Mouse (Mus musculus): ENCODE results near the gene Nfam1. TPM values are rescaled to one million over a fixed set of nuclear protein-coding genes. Genes with fewer than 3 reads are reported as not detected.

Gene Nfam1
- polyA plus RNA-seq, 1 experiment from 2014 or later = 2.1 TPM

- 4% methylated on average over 8 of the region's 8 CpGs for WGBS
- H3K4me3 ChIP-seq = no peak overlapping the region
- peaks cover 44% of the 10 kb centered on the region for H3K27me3 ChIP-seq (replicated peaks)
- H3K4me1 ChIP-seq = peaks cover 73% of the 10 kb centered on the region
- ATAC-seq (ENCODE audit: extremely low read depth, insufficient number of reproducible peaks, low FRiP score, low TSS enrichment) = no peak
- H3K9me3 ChIP-seq = no peaks in the 10 kb centered on the region
- H3K27ac ChIP-seq (replicated peaks) = no peak overlapping the region
- no peaks in the 10 kb centered on the region for H3K36me3 ChIP-seq
- no peak overlapping the region for H3K9ac ChIP-seq
- no peak overlapping the region for H3K4me2 ChIP-seq
Measured at GRCm38 (mm10) chr15:83037755-83038483, 4.8 kb upstream of the Nfam1 start.

DNA sequence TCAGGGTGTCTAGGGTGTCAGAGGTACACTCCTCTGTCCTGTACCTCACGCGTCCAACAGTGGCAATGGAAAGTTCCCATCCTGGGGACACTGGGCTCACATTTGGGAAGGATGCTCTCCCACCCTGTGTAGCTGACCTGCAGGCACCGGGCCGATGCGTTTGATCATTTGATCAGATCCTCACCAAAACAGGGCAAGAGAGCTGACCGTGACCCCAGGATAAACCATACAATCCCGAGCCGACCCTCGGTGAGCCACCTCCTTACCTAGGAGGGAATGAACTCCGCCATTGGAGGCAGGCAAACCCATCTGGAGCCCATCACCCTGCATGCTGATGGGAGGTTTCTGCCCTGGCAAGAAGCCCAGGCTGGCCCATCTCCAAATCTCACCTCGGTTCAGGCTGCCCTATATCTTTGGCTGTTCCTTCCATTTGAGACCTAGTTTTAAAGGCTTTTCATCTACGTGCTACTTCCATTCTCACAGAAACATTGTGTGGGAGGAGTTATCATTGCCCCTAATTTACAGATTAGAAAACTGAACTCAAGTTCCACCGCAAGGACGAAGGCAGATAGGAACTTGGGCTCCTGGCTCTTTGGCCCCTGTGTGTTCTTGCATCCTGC, 3.9 kb upstream of the Nfam1 start:
- no peak for ATAC-seq (ENCODE audit: extremely low read depth, insufficient number of reproducible peaks, low FRiP score, low TSS enrichment)
- Histone ChIP-seq H3K27ac (replicated peaks) (no peak overlapping the region), H3K9ac (no peak overlapping the region), H3K27me3 (replicated peaks) (peaks cover 53% of the 10 kb centered on the region), H3K9me3 (no peaks in the 10 kb centered on the region), H3K4me1 (peaks cover 71% of the 10 kb centered on the region), H3K4me3 (no peak overlapping the region), H3K4me2 (no peak overlapping the region), H3K36me3 (no peaks in the 10 kb centered on the region)
- 52% methylated on average over 14 of the region's 14 CpGs for WGBS

GRCm38 (mm10) chr15:83036089-83036488, 3.0 kb upstream of the Nfam1 start:
- Histone ChIP-seq H3K4me2 (no peak overlapping the region), H3K4me1 (peaks cover 67% of the 10 kb centered on the region), H3K27ac (replicated peaks) (no peak overlapping the region), H3K9ac (no peak overlapping the region), H3K36me3 (no peaks in the 10 kb centered on the region), H3K9me3 (no peaks in the 10 kb centered on the region), H3K4me3 (no peak overlapping the region), H3K27me3 (replicated peaks) (peaks cover 59% of the 10 kb centered on the region)
- ATAC-seq (ENCODE audit: extremely low read depth, insufficient number of reproducible peaks, low FRiP score, low TSS enrichment) = no peak
- 53% methylated on average over 7 of the region's 7 CpGs for WGBS

DNA sequence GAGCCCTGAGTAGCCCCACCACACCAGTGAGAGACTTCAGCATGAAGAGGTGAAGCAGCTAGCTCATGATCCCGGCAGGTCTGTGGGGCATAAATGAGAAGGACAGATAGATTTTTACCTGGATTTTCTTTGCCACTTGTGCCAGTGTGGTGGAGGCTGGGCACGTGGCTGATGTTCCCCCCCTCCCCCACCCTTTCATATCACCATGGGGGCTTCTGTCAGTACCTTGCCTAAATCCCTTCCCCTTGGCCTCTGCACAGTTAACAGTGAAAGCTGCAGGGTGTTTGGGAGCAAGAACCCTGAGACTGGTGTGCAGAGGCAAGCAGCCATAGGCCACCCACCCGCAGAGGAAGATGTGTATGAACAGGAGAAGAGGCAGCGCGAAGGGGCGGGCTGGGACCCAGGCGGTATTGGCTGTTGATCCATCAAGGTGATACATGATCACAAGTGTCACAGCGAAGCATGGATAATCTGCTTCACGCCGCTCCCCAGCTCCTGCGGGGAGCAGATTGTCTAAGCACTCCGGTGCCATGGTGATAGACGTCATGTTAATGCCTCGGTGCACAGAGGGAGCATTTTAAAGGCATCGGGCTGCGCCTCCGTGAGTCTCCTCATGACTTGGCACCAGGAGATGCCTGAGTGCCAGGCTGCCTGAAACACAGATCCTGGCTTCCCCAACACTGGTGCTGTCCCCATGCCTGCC, 1.3 kb upstream of the Nfam1 start:
- Histone ChIP-seq H3K4me3 (peak overlapping the region; percentile 13; the same call in 1 of the 2 replicates), H3K4me1 (peaks cover 69% of the 10 kb centered on the region), H3K27ac (replicated peaks) (no peak overlapping the region), H3K27me3 (replicated peaks) (peaks cover 59% of the 10 kb centered on the region), H3K9me3 (no peaks in the 10 kb centered on the region), H3K9ac (peak overlapping the region; percentile 44; the same call in 1 of the 2 replicates), H3K4me2 (peak overlapping the region; percentile 52), H3K36me3 (no peaks in the 10 kb centered on the region)
- WGBS = 15% methylated on average over 17 of the region's 17 CpGs
- no peak for ATAC-seq (ENCODE audit: extremely low read depth, insufficient number of reproducible peaks, low FRiP score, low TSS enrichment)

DNA sequence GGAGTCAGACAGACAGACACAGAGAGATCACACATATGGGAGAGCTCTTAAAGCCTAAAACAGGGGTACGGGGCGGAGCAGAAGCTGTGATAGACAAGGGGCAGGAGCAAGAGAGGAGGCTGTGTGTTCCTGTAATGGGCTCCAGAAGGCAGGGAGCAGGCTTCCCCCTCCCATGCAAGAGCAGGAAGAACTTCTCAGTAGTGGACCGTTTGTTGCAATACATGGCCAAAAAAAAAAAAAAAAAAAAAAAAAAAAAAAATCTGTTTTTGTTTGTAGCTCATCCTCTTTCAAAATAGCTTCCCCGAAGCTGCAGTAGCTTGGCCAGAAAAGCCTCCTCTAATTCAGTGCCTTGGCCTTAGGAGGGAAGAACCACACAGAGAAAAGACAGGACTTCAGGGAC, 2.2 kb downstream of the Nfam1 start:
- Histone ChIP-seq H3K4me3 (no peak overlapping the region), H3K9ac (no peak overlapping the region), H3K27ac (replicated peaks) (peak overlapping the region; percentile 10; the same call in 1 of the 2 replicates), H3K4me2 (no peak overlapping the region), H3K4me1 (peaks cover 58% of the 10 kb centered on the region), H3K9me3 (no peaks in the 10 kb centered on the region), H3K27me3 (replicated peaks) (peaks cover 71% of the 10 kb centered on the region), H3K36me3 (no peaks in the 10 kb centered on the region)
- WGBS = 71% methylated on average over 4 of the region's 4 CpGs
- no peak for ATAC-seq (ENCODE audit: extremely low read depth, insufficient number of reproducible peaks, low FRiP score, low TSS enrichment)

DNA sequence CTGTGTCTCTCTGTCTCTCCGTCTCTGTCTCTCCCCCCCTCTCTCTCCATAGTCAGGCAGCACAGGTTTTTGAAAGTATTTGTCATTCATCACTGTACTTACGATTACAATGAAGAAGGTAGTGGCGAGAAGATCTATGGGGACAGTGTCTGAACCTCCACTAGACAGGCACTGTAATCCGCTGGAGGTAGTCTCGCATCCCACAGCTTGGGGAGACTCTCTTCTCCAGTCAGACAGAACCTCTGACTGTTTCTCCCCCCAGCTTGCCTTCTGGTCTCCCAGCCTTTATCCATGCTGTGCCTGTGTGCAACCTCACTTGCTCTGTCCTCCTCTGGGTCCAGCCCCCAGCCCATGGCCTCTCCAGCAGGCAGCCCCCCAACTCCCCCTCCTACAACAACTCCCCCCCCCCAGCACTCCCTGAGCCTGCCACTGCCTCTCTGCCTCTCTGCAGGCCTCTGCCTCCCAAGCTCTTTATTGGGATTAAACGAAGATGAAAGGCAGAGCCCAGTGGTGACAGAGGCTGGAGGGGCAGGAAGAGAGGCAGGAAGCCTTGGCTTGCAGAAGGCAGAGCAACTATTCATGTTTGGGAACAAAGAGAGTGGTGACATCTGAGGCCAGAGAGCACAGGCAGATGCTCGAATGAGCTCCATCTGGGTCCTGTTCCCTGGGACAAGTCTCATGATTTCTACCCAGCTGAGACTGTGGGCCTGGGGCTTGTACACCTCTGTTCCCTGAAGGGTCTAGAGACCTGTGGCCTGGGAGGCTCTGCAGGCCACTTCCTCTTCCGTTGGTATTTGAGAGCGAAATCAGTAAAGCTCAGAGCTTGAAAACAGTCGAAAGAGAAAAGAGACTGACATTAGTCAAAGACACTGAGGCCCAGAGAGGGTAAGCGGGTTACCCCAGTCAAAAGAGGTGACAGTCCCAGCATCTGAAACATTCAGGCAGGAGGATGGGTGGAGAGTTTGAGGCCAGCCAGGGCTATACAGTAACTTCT, 3.1 kb downstream of the Nfam1 start:
- peaks cover 66% of the 10 kb centered on the region for H3K27me3 ChIP-seq (replicated peaks)
- peaks cover 64% of the 10 kb centered on the region for H3K4me1 ChIP-seq
- no peaks in the 10 kb centered on the region for H3K9me3 ChIP-seq
- no peak overlapping the region for H3K4me2 ChIP-seq
- peak overlapping the region; percentile 40; the same call in 1 of the 2 replicates for H3K9ac ChIP-seq
- 0 out of 2 replicates have a peak, but pooled peaks have one; percentile 6 for ATAC-seq (ENCODE audit: extremely low read depth, insufficient number of reproducible peaks, low FRiP score, low TSS enrichment)
- 42% methylated on average over 11 of the region's 11 CpGs for WGBS
- no peak overlapping the region for H3K4me3 ChIP-seq
- H3K36me3 ChIP-seq = no peaks in the 10 kb centered on the region
- H3K27ac ChIP-seq (replicated peaks) = peak overlapping the region; percentile 10

- H3K27ac ChIP-seq (replicated peaks) = no peak overlapping the region
- no peak for ATAC-seq (ENCODE audit: extremely low read depth, insufficient number of reproducible peaks, low FRiP score, low TSS enrichment)
- H3K4me3 ChIP-seq = no peak overlapping the region
- H3K4me2 ChIP-seq = peak overlapping the region; percentile 29
- H3K36me3 ChIP-seq = no peaks in the 10 kb centered on the region
- no peaks in the 10 kb centered on the region for H3K9me3 ChIP-seq
- peaks cover 56% of the 10 kb centered on the region for H3K27me3 ChIP-seq (replicated peaks)
- H3K4me1 ChIP-seq = peaks cover 48% of the 10 kb centered on the region
- H3K9ac ChIP-seq = no peak overlapping the region
- WGBS = 57% methylated on average over 8 of the region's 8 CpGs
Measured at GRCm38 (mm10) chr15:83026129-83026528, 7.0 kb downstream of the Nfam1 start.

DNA sequence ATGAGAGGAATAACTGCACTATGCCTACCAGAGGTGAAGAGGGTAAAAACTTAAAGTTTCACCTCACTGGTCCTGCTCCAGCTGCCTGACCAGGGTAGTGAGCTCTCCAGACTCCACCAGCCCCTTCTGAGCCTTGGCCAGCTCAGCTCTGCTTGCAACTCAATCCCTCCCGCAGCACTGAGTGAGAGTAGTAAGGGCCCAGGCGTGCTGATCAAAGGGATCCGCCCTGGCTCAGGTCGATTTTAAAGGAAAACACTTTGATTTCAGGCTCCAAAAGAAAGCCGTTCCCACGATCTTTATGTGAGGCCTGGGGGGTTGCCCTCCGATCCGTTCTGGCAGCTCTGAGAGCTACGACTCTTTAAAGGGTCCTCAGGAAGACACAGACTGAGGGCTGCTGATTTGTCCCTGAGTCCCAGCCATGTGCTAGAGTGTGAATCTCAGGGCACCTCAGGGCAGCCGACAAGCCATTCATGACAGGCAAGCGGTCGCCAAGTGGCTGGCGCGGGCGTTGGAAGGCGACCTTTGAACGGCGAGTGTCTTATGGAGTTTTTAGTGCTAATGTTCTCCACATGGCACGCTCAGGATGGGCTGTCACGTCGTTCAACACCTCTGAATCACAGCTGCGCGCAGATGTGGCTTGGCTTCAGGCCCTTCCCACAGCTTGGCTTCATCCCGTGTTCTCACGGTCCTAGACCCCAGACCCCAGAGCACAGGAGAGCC, 7.9 kb downstream of the Nfam1 start:
- Histone ChIP-seq H3K27me3 (replicated peaks) (peaks cover 55% of the 10 kb centered on the region), H3K4me3 (0 out of 2 replicates have a peak overlapping the region, but pooled peaks have one; percentile 3), H3K27ac (replicated peaks) (no peak overlapping the region), H3K36me3 (no peaks in the 10 kb centered on the region), H3K4me1 (peaks cover 45% of the 10 kb centered on the region), H3K4me2 (peak overlapping the region; percentile 29), H3K9ac (peak overlapping the region; percentile 50; the same call in 1 of the 2 replicates), H3K9me3 (no peaks in the 10 kb centered on the region)
- ATAC-seq (ENCODE audit: extremely low read depth, insufficient number of reproducible peaks, low FRiP score, low TSS enrichment) = no peak
- 17% methylated on average over 25 of the region's 25 CpGs for WGBS

- WGBS = 42% methylated on average over 8 of the region's 8 CpGs
- peaks cover 41% of the 10 kb centered on the region for H3K4me1 ChIP-seq
- no peak overlapping the region for H3K4me2 ChIP-seq
- H3K36me3 ChIP-seq = no peaks in the 10 kb centered on the region
- peaks cover 51% of the 10 kb centered on the region for H3K27me3 ChIP-seq (replicated peaks)
- H3K4me3 ChIP-seq = no peak overlapping the region
- no peaks in the 10 kb centered on the region for H3K9me3 ChIP-seq
- H3K9ac ChIP-seq = no peak overlapping the region
- no peak overlapping the region for H3K27ac ChIP-seq (replicated peaks)
- no peak for ATAC-seq (ENCODE audit: extremely low read depth, insufficient number of reproducible peaks, low FRiP score, low TSS enrichment)
Measured at GRCm38 (mm10) chr15:83022947-83023346, 10.2 kb downstream of the Nfam1 start.

DNA sequence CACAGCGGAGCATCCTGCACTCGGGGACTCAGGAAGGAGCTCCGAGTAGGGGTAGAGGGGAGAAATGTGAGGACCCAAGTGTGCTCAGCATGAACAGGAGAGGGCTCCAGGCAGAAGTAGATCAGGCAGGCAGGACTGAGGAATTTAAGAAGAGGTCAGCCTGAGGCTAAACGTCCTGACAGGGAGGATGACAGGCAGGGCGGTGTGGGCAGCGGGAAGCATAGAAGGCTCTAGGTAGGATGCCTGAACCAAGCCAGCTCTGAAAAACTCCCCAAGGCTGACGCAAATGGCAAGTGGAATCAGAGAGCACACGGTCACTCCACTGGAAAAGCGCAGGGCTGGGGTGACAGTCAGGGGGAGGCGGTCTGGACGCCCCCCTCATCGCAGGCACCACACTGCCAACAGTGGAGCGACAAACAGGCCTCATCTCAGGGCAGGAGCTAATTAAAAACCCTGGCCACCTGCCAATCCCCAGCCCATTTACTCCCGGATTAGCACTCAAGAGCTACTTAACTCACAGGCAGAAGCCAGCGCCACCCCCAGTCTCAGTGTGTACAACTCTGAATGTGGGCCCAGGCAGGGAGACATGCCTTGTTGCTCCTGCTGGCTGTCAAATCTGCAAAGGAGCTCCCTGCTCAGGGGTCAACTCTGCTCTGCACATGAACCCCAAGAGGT, 22.0 kb downstream of the Nfam1 start:
- peak; percentile 67; the same call in 1 of the 2 replicates for ATAC-seq (ENCODE audit: extremely low read depth, insufficient number of reproducible peaks, low FRiP score, low TSS enrichment)
- WGBS = 16% methylated on average over 15 of the region's 15 CpGs
- Histone ChIP-seq H3K9ac (peak overlapping the region; percentile 55), H3K4me1 (peaks cover 52% of the 10 kb centered on the region), H3K9me3 (no peaks in the 10 kb centered on the region), H3K27ac (replicated peaks) (peak overlapping the region; percentile 82), H3K4me2 (peak overlapping the region; percentile 55), H3K4me3 (0 out of 2 replicates have a peak overlapping the region, but pooled peaks have one; percentile 15), H3K36me3 (no peaks in the 10 kb centered on the region), H3K27me3 (replicated peaks) (peaks cover 40% of the 10 kb centered on the region)
